Comparison of ENCODE assay signal across 20 mouse cellular contexts in genomic region chr1:185274819-185275545, GRCm38 (mm10). TPM values are rescaled to one million over a fixed set of nuclear protein-coding genes. Genes with fewer than 3 reads are reported as not detected.
DNase-seq lines count a peak whose midpoint lies in the region; ATAC-seq and TF ChIP-seq lines count a peak whose summit lies in the region.
"Had no signal": no experiment of that assay in that cellular context is flagged by ENCODE, and none has a peak within 500 bp of the region (broad histone marks: within the 10 kb centered on the region; RNA-seq: fewer than 3 reads in every experiment).

No protein-coding gene starts in this region.

- no peaks in the 10 kb centered on the region for H3K27me3 ChIP-seq in heart, embryonic 14.5 days (ENCODE audit: control insufficient read depth, insufficient read depth, low read length)
- H3K27me3 ChIP-seq in kidney, adult 2 months (replicated peaks; ENCODE audit: control insufficient read depth, insufficient read depth, low read length): no peaks in the 10 kb centered on the region
- H3K27me3 ChIP-seq in kidney, embryonic 16.5 days (ENCODE audit: insufficient read depth, low read length): no peaks in the 10 kb centered on the region
- H3K27me3 ChIP-seq in Patski: no peaks in the 10 kb centered on the region
- H3K27me3 ChIP-seq: forebrain, embryonic 12.5 days had no signal

- WGBS in heart, embryonic 14.5 days: 63% methylated on average over 5 of the region's 5 CpGs
- WGBS in kidney, adult 2 months: 73% methylated on average over 5 of the region's 5 CpGs
- WGBS in kidney, embryonic 16.5 days: 90% methylated on average over 5 of the region's 5 CpGs

- H3K9me3 ChIP-seq in heart, embryonic 14.5 days (ENCODE audit: control insufficient read depth, low read length): no peaks in the 10 kb centered on the region
- no peaks in the 10 kb centered on the region for H3K9me3 ChIP-seq in kidney, embryonic 16.5 days (ENCODE audit: low read length)
- H3K9me3 ChIP-seq: forebrain, embryonic 12.5 days had no signal

- POLR2A ChIA-PET in Patski (lab: Charles Lee): interaction anchor here (1.1 kb wide), 1 partner anchor 141 kb away, joined by 3 read pairs; no protein-coding TSS in a partner anchor

- no peak overlapping the region for H3K4me3 ChIP-seq in heart, embryonic 14.5 days (ENCODE audit: control insufficient read depth in 1 of 2, insufficient read depth in 1 of 2, low read depth in 1 of 2, low read length in 2 of 2)
- no peak overlapping the region for H3K4me3 ChIP-seq in kidney, adult 2 months (ENCODE audit: insufficient read depth, low read depth, low read length)
- H3K4me3 ChIP-seq in kidney, embryonic 16.5 days (ENCODE audit: low read length): no peak overlapping the region
- H3K4me3 ChIP-seq: forebrain, embryonic 12.5 days had no signal

- TF ChIP-seq CTCF in kidney, adult 2 months (conservative IDR thresholded peaks at IDR 0.05; ENCODE audit: insufficient read depth, insufficient read length, low read depth, low read length): no peak
- no peak for TF ChIP-seq CTCF in Patski (IDR thresholded peaks at IDR 0.05)

- H3K27ac ChIP-seq in heart, embryonic 14.5 days (replicated peaks in 1 of 2; ENCODE audit: control insufficient read depth in 1 of 2, insufficient read depth in 1 of 2, low read depth in 2 of 2, low read length in 2 of 2): peak overlapping the region; percentile 1 to 27; a peak in 1 of 4 replicates
- 0 out of 2 replicates have a peak overlapping the region, but pooled peaks have one; percentile 12 for H3K27ac ChIP-seq in kidney, adult 2 months (ENCODE audit: insufficient read depth, low read depth, low read length)
- H3K27ac ChIP-seq in kidney, embryonic 16.5 days (ENCODE audit: low read length): no peak overlapping the region
- H3K27ac ChIP-seq: forebrain, embryonic 12.5 days; hindbrain, embryonic 14.5 days had no signal

- CTCF ChIA-PET in Patski (lab: Charles Lee): no interaction called here

- in situ Hi-C loops in Patski (cut with MboI; ENCODE audit: low pct_unique_long_range_greater_than_20kb): no loop called here

- H3K36me3 ChIP-seq in heart, embryonic 14.5 days (ENCODE audit: control insufficient read depth, insufficient read depth, low read length): peaks cover 77% of the 10 kb centered on the region
- H3K36me3 ChIP-seq in kidney, adult 2 months (ENCODE audit: control insufficient read depth, insufficient read depth, low read length): peaks cover 4% of the 10 kb centered on the region; the same call in 1 of the 2 replicates
- peaks cover 60% of the 10 kb centered on the region for H3K36me3 ChIP-seq in kidney, embryonic 16.5 days (ENCODE audit: insufficient read depth, low read length)

- H3K9ac ChIP-seq in heart, embryonic 14.5 days (ENCODE audit: low read length): no peak overlapping the region
- H3K9ac ChIP-seq in kidney, embryonic 16.5 days (replicated peaks; ENCODE audit: low read length): no peak overlapping the region
- H3K9ac ChIP-seq: forebrain, embryonic 12.5 days; hindbrain, embryonic 14.5 days had no signal

- H3K4me2 ChIP-seq in heart, embryonic 14.5 days (ENCODE audit: low read length): no peak overlapping the region
- no peak overlapping the region for H3K4me2 ChIP-seq in kidney, embryonic 16.5 days (replicated peaks; ENCODE audit: low read depth, low read length)
- H3K4me2 ChIP-seq: forebrain, embryonic 12.5 days; hindbrain, embryonic 14.5 days had no signal

- no peak for DNase-seq in heart, postnatal 14 days
- DNase-seq in kidney, adult 2 months: peak; percentile 15
- no peak for DNase-seq in Patski (ENCODE audit: low read depth, low spot score)
- DNase-seq in adrenal gland, postnatal 14 days: peak; percentile 62
- DNase-seq in cerebellum, adult 11 months: no peak
- DNase-seq: cerebellum, adult 9-11 months; gastrocnemius, postnatal 25 days; heart, adult 18-20 months; heart, postnatal 36 days; layer of hippocampus, postnatal 36 days; lung, adult 18-20 months; midbrain, embryonic 14.5 days; retina, postnatal 1 day; right cerebral cortex, postnatal 25 days; spleen, adult 18-20 months had no signal

- H3K4me1 ChIP-seq in heart, embryonic 14.5 days (ENCODE audit: control insufficient read depth in 2 of 2, insufficient read depth in 2 of 2, low read length in 2 of 2): peaks cover 2 to 4% of the 10 kb centered on the region in 2 experiments; a peak in 2 of 4 replicates
- no peaks in the 10 kb centered on the region for H3K4me1 ChIP-seq in kidney, adult 2 months (ENCODE audit: control insufficient read depth, insufficient read depth, low read length)
- no peaks in the 10 kb centered on the region for H3K4me1 ChIP-seq in kidney, embryonic 16.5 days (ENCODE audit: insufficient read depth, low read length)
- H3K4me1 ChIP-seq: forebrain, embryonic 12.5 days had no signal

- ATAC-seq in heart, embryonic 14.5 days (ENCODE audit: insufficient number of reproducible peaks, insufficient read depth, low FRiP score, low read depth): no peak
- no peak for ATAC-seq in kidney, embryonic 16.5 days (ENCODE audit: low FRiP score, low TSS enrichment)
- peak; percentile 60 for ATAC-seq in Patski
- ATAC-seq: inflammation-experienced regulatory T-cells, adult 6 months had no signal

- intact Hi-C loops in heart, postnatal 14 days (cut with DNase I): no loop called here

- no peak for TF ChIP-seq POLR2A in kidney, adult 2 months (IDR thresholded peaks at IDR 0.05; ENCODE audit: low read depth, low read length)

RNA-seq across cellular contexts. Expression of gene Iars2, which starts 54.2 kb away (rescaled TPM):
- 43.9 and 46.6 TPM in 2 replicates for polyA plus RNA-seq in heart, embryonic 14.5 days (2014; fragmentation: Nextera tagmentation; extraction: Ambion mirVana)
- 10 to 100 TPM; 68.3 to 69.7 TPM for total RNA-seq in heart, postnatal 14 days (2021)
- polyA plus RNA-seq in kidney, adult 2 months (2012; rRNA removed): 37.7 and 40.9 TPM in 2 replicates
- 34.2 and 35.2 TPM in 2 replicates for polyA plus RNA-seq in kidney, embryonic 16.5 days (2015; fragmentation: Nextera tagmentation; extraction: Ambion mirVana)
- polyA plus RNA-seq in Patski (2021): 64.7 TPM
- total RNA-seq in adrenal gland, postnatal 14 days (2021): 97.7 and 99.4 TPM in 2 replicates

RNA-seq across cellular contexts. Expression of gene Bpnt1, which starts 57.0 kb away (rescaled TPM):
- 24.1 and 25.4 TPM in 2 replicates for polyA plus RNA-seq in heart, embryonic 14.5 days (2014; fragmentation: Nextera tagmentation; extraction: Ambion mirVana)
- total RNA-seq in heart, postnatal 14 days (2021): 10 to 100 TPM; 25.4 to 28.9 TPM
- 404 and 464 TPM in 2 replicates for polyA plus RNA-seq in kidney, adult 2 months (2012; rRNA removed)
- 56.4 and 65.5 TPM in 2 replicates for polyA plus RNA-seq in kidney, embryonic 16.5 days (2015; fragmentation: Nextera tagmentation; extraction: Ambion mirVana)
- 72.8 TPM for polyA plus RNA-seq in Patski (2021)
- total RNA-seq in adrenal gland, postnatal 14 days (2021): 75.1 and 87.3 TPM in 2 replicates

Comparison
In these comparisons a context has a peak if more than half of its experiments do, and no peak if none do; other contexts are left out.
1. DNase-seq: peak in kidney, adult 2 months (single experiment) and adrenal gland, postnatal 14 days (single experiment); none in heart, postnatal 14 days (0 of 2), Patski (single experiment) and cerebellum, adult 11 months (single experiment).